Mouse (Mus musculus): Measurements from ENCODE around the gene Olfr871.
"Not testable (repeated sequence)": the region's sequence is repeated elsewhere in the genome, so short reads cannot be mapped to it uniquely, and the experiment has no call there.

Olfr871 gene

DNA sequence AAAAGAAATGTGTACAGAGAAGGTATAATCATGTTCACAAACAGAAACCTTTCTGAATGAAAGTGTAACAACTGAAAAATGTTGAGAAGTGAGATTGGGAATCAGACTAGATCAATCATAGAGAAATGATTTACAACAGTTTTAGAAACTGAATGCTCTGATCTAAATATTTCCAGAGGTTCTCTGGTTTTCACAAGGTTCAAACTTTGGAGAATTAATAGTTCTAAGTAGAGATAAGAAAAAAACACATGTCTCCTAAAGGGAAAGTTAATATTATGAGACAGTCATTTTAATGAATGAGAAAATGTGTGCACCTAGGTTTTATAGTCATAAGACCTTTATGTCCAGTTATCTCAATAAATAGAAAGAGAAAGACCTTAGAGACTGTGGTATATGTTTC is at the start of gene Olfr871:
Gene Olfr871, plus strand, starts transcription at position 301 of the 400 bp plus-strand sequence.
- no peak for DNase-seq (ENCODE audit: low spot score)

DNA sequence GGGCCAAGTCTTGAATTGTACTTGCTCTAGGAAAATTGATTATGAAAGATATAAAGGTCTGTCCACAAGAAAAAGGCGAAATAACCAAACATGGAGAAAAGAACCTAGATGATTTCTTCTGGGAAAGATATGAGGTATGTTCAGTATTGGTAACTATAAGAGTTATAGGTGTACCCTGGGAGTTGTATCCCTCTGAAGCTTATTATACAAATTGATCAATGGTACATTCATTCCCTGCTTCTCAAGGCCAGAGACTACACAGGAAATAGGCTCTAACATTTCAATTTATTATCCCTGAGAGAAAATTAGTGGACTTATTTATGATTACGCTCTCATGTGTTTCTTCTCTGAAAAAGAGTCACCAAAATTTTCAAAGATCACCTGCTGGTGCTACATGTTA is 38.0 kb upstream of the Olfr871 start, which contains the start of gene Olfr870:
Gene Olfr870, minus strand, starts transcription at position 101 of the 400 bp plus-strand sequence.
- DNase-seq (ENCODE audit: low spot score) = no peak

DNA sequence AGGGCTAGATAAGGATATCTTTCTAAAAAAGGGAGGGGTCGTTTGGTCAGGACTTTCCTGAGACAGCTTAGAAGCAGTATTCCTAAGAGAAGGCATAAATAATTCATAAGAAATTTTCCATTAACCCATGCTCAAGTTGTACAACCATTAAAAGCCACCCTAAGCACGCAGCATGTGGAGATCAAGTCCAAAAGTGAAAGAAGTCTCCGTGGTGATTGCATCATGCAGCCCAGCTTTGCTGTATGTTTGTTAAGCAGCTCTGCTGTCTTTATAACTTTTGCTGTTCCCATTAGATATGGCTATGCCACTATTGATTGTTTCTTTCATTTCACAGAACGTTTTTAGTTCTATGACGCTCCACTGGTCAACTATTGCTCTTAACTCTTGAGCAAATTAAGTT is 32.5 kb upstream of the Olfr871 start:
- no peak for DNase-seq (ENCODE audit: low spot score)

DNA sequence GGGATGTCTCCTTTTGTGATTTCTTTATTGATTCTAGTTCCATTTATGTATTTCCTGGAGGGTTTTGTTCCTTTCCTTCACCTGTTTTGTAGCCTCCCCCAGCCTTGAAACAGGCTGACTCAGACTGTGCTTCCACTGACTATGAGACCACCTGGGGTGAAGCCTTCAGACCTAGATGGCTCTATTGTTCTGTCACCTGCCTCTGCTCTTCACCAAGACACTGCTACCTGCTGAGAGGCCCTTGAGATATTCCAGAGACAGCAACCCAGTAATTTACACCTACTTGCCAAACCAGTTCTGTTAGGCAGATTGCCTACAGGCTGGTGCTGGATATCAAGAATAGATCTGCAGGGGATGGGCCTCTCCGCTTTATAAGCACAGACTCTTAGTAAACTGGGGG is 9.9 kb upstream of the Olfr871 start:
- DNase-seq (ENCODE audit: low spot score) = no peak

DNA sequence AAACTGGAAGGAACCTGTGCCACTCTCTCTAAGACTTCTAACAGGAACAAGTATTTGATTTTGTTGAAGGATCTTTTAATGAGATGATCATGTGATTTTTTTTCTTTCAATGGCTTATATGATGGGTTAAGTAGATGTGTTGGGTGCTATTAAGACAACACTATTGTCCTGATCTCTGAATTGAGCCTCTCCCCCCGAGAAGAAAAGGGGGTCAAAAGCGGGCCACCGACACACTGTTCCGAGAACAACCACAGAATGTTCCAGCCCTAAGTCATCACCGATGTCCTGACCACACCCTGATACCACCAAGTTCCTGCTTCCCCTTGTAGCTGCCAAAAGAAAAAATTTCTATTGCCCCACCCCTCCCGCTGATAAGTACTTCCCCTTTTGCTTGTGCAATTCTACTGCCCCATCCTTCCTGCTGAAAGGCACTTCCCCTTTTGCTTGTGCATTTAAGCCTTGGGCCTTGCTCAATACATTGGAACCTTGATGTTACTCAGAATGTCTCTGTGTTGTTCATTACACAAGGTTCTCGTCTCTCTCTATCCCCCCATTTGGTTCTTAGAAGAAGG is 8.5 kb upstream of the Olfr871 start:
- not testable (repeated sequence) for DNase-seq (ENCODE audit: low spot score)

DNA sequence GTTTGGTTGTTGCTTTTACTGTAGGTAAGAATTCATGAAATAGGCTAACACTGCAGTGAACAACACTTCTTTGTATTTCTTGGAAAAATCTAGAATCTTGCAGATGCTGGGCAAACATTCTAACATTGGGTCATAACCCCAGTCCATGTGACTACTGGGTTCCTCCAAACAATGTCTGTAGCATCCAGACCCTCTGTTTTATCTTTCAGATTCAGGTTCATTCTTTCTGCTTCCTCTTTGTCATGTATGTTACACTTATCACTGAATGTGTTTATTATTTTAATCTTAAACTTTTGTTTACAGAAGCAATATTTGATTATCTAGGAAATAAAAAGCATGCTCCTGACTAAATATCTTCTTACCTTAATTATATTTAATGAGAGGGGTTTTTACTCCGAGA is 1.2 kb upstream of the Olfr871 start:
- DNase-seq (ENCODE audit: low spot score) = no peak

DNA sequence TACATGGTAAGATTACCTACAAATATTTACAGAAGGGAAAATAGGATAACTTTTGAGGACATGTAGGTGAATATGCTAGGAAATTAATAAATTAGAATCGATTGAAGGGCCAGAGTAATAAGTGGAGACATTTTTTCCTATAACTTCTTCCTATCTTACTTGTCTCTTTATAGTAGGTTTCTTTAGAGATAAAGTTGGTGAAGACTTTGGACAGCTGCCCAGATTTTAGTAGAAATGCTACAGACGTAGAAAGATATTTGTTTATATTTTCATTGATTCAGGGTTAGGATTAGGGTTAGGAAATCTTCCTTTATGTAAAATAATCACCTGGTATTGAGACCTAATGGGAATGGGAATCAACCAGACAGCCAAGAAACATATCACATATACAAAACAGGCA is 530 bp upstream of the Olfr871 start:
- no peak for DNase-seq (ENCODE audit: low spot score)

DNA sequence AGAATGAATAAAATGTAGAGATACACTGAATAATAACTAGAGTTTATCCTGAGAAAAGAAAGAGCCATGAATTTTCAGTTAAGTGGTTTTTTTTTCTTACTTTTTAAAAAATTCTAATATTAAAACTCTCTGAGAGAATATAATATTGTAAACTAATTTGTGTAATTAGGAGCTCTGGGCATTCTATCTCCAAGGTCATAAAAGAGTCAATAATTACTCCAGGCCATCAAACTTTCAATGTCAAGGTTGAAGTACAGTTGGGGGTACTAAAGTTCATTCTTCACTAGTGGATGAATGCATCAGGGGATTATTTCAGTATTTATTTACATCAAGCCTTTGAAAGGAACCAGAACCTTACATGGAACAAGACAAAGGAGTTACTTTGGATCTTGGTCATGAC is 24.8 kb downstream of the Olfr871 start, which contains the start of gene Olfr872:
Gene Olfr872, plus strand, starts transcription at position 301 of the 400 bp plus-strand sequence.
- no peak for DNase-seq (ENCODE audit: low spot score)

DNA sequence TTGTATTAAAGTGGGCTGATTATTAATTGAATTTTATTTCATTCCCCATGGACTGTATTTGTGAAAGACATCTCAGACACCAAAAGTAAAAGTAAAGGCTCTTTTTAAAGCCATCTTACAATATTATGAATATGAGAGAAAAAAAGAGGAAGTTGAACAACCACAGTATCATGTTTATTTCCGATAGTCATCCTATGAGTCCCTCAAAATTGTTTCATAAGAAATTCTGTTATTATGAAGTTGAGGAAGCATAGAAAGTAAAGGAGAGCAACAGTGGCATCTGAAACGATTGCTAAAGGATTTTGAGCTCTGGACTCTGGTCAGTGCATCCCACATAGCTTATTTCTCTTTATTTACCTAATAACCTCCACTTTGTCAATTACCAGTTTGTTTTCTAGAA is 25.4 kb downstream of the Olfr871 start:
- DNase-seq (ENCODE audit: low spot score) = no peak

All from yolk sac, embryonic 10.5 days (tissue).